Mouse (Mus musculus) heart, postnatal 10 days (tissue): ENCODE measurements around the gene Zdhhc8. TPM values are rescaled to one million over a fixed set of nuclear protein-coding genes. Genes with fewer than 3 reads are reported as not detected.

Experiments used
- DNase-seq, 2 experiments: peaks; one replicate each; pipeline ENCODE4 v3.0.0; 2021
- intact Hi-C: fragments of 180-260 bp; cut with DNase I; formaldehyde crosslinking; loops from one replicate; pipeline ENCODE4 v1.15.1; 2025
- total RNA-seq, 2 experiments: library from RNA; stranded (reverse); gene quantifications; 2 replicates each; pipeline ENCODE4 v1.2.3; 2021

The Zdhhc8 gene
- total RNA-seq, 2 experiments from 2014 or later: 33.2 to 35.7 TPM

GRCm38 (mm10) chr16:18233451-18233850, 1.5 kb downstream of the Zdhhc8 start:
- DNase-seq: no peak
- intact Hi-C loops: no loop called here

GRCm38 (mm10) chr16:18231451-18231850, 3.5 kb downstream of the Zdhhc8 start:
- intact Hi-C loops: no loop called here
- no peak for DNase-seq

- intact Hi-C loops: no loop called here
Observed at GRCm38 (mm10) chr16:18231047-18231446, 3.9 kb downstream of the Zdhhc8 start.

GRCm38 (mm10) chr16:18230617-18231016, 4.3 kb downstream of the Zdhhc8 start:
- intact Hi-C loops: no loop called here
- DNase-seq: no peak

More at GRCm38 (mm10) chr16:18231047-18231446, 3.9 kb downstream of the Zdhhc8 start:
- DNase-seq: no peak

GRCm38 (mm10) chr16:18229622-18230021, 5.3 kb downstream of the Zdhhc8 start:
- intact Hi-C loops: no loop called here

GRCm38 (mm10) chr16:18228856-18229255, 6.1 kb downstream of the Zdhhc8 start:
- intact Hi-C loops: no loop called here
- DNase-seq: no peak

More at GRCm38 (mm10) chr16:18229622-18230021, 5.3 kb downstream of the Zdhhc8 start:
- peak; percentile 72 to 75 for DNase-seq

GRCm38 (mm10) chr16:18227897-18228422, 7.0 kb downstream of the Zdhhc8 start:
- intact Hi-C loops: no loop called here
- DNase-seq: no peak

- no peak for DNase-seq
- intact Hi-C loops: no loop called here
Observed at GRCm38 (mm10) chr16:18227187-18227586, 7.7 kb downstream of the Zdhhc8 start.

- DNase-seq: no peak
- intact Hi-C loops: no loop called here
Observed at GRCm38 (mm10) chr16:18222188-18222587, 12.7 kb downstream of the Zdhhc8 start.

GRCm38 (mm10) chr16:18221543-18221898, 13.4 kb downstream of the Zdhhc8 start:
- no peak for DNase-seq
- intact Hi-C loops: no loop called here

GRCm38 (mm10) chr16:18220856-18221542, 13.9 kb downstream of the Zdhhc8 start:
- DNase-seq: no peak
- intact Hi-C loops: no loop called here

GRCm38 (mm10) chr16:18220001-18220400, 14.9 kb downstream of the Zdhhc8 start:
- intact Hi-C loops: no loop called here
- peak in 1 of 2 experiments; percentile 52 for DNase-seq

- intact Hi-C loops: no loop called here
- no peak for DNase-seq
Observed at GRCm38 (mm10) chr16:18218580-18218996, 16.3 kb downstream of the Zdhhc8 start.

GRCm38 (mm10) chr16:18217579-18217978, 17.4 kb downstream of the Zdhhc8 start, which contains the start of gene Ccdc188:
Gene Ccdc188 (plus strand): TSS chr16:18217879.
- no peak for DNase-seq
- intact Hi-C loops: no loop called here

GRCm38 (mm10) chr16:18214858-18215257, 20.1 kb downstream of the Zdhhc8 start:
- intact Hi-C loops: no loop called here
- peak; percentile 49 for DNase-seq

- intact Hi-C loops: no loop called here
- DNase-seq: no peak
Observed at GRCm38 (mm10) chr16:18213689-18214088, 21.2 kb downstream of the Zdhhc8 start.

- intact Hi-C loops: loop anchor here (1.0 to 2.0 kb wide), 4 partner anchors 39 to 159 kb away; partner anchors contain the start of genes Dgcr6 and Rtn4r
- peak; percentile 89 to 95 for DNase-seq
Observed at GRCm38 (mm10) chr16:18211417-18212171, 23.3 kb downstream of the Zdhhc8 start.

- intact Hi-C loops: loop anchor here (1.0 to 2.0 kb wide), 5 partner anchors 38 to 159 kb away; partner anchors contain the start of genes Dgcr6 and Rtn4r
- DNase-seq: peak; percentile 75 to 85
Observed at GRCm38 (mm10) chr16:18210701-18211416, 24.1 kb downstream of the Zdhhc8 start.

- DNase-seq: no peak
- intact Hi-C loops: no loop called here
Observed at GRCm38 (mm10) chr16:18203430-18204091, 31.4 kb downstream of the Zdhhc8 start.

- intact Hi-C loops: no loop called here
- no peak for DNase-seq
Observed at GRCm38 (mm10) chr16:18202061-18202460, 32.9 kb downstream of the Zdhhc8 start.
